Mouse (Mus musculus): ENCODE results near the gene Disp1.

GRCm38 (mm10) chr1:183163512-183164189, 57.7 kb downstream of the Disp1 start:
- TF ChIP-seq CTCF (IDR thresholded peaks at IDR 0.05; ENCODE audit: borderline replicate concordance, insufficient read depth, low read depth, low read length) (no peak), POLR2A (IDR thresholded peaks at IDR 0.05; ENCODE audit: borderline replicate concordance, insufficient read depth, low read length) (no peak)
